Mouse (Mus musculus): ENCODE data around the gene Fam160b1. TPM values are rescaled to one million over a fixed set of nuclear protein-coding genes. Genes with fewer than 3 reads are reported as not detected.

The Fam160b1 gene
- polyA plus RNA-seq, 1 experiment from 2014 or later: 12.1 TPM

DNA sequence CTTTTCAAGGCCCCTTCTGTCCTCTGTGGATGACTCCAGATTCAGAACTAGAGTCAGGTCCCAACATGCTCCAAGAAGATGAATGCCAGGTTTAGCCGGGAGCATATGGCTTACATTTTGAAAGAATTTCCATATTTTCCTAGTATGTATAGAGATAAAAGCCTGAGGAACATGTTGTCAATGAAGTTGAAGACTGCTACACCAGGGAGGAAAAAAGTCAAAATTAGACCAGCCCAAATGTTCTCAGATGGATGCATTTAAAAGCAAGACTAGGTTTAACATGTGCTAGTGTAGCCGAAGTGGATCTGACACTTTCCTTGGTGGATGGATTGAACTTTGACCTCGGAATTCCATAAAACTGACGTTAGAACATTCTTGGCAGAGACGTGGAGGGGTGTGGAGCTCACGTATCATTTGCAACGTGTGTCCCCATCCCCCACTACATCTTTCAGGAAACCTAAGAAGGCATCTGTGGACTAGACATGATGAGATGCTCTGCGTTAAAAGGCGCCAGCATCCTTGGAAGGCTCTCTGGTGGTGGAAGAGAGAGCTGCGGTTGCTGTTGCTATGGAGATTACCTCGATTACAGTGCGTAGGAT is 8.0 kb upstream of the Fam160b1 start:
- H3K4me1 ChIP-seq (replicated peaks): no peaks in the 10 kb centered on the region
- no peak for ATAC-seq (ENCODE audit: low FRiP score, low read depth)
- 89% methylated on average over 12 of the region's 12 CpGs for WGBS
- H3K9me3 ChIP-seq: no peaks in the 10 kb centered on the region
- no peak overlapping the region for H3K27ac ChIP-seq (replicated peaks)
- no peak overlapping the region for H3K4me2 ChIP-seq
- no peaks in the 10 kb centered on the region for H3K27me3 ChIP-seq
- no peak overlapping the region for H3K9ac ChIP-seq
- no peak overlapping the region for H3K4me3 ChIP-seq
- no peaks in the 10 kb centered on the region for H3K36me3 ChIP-seq

DNA sequence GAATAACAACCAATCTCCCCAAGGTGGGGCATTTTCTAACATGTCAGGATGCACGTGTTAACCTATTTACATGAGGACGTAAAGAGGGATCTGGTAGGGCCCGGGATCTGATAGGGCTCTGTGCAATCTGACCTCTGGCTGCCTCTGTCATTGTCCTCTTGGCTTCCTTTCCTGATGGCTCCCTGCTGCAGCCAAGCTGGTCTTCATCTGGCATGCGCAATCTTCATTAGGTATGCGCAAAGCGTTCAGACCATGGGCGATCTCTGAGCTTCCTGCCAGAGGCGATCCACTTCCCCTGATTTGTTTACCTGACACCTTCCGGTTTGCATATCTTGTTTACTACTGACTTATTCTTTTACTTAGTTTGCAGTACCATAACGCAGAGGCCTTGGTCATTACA is 7.3 kb upstream of the Fam160b1 start:
- no peak for ATAC-seq (ENCODE audit: low FRiP score, low read depth)
- Histone ChIP-seq H3K4me2 (no peak overlapping the region), H3K27ac (replicated peaks) (no peak overlapping the region), H3K36me3 (no peaks in the 10 kb centered on the region), H3K27me3 (no peaks in the 10 kb centered on the region), H3K9me3 (no peaks in the 10 kb centered on the region), H3K9ac (no peak overlapping the region), H3K4me1 (replicated peaks) (peaks cover 2% of the 10 kb centered on the region; the same call in 1 of the 2 replicates), H3K4me3 (no peak overlapping the region)
- WGBS: 76% methylated on average over 10 of the region's 10 CpGs

DNA sequence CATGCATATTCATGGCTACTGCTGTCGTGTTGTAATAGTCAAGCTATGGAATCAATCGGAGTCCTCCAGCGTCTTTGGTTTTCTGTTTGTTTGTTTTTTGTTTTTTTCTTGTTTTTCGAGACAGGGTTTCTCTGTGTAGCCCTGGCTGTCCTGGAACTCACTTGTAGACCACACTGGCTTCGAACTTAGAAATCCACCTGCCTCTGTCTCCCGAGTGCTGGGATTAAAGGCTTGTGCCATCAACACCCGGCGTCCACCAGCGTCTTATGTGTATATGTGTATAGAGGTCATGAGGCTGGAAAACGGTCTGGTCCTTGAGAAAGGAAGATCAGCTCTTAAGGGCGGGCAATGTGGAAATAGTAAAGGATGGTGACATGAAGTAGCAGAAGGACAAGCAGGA is 6.4 kb upstream of the Fam160b1 start:
- ATAC-seq (ENCODE audit: low FRiP score, low read depth): no peak
- WGBS: 88% methylated on average over 11 of the region's 11 CpGs
- Histone ChIP-seq H3K4me1 (replicated peaks) (peaks cover 8% of the 10 kb centered on the region), H3K4me2 (no peak overlapping the region), H3K27ac (replicated peaks) (no peak overlapping the region), H3K4me3 (no peak overlapping the region), H3K27me3 (no peaks in the 10 kb centered on the region), H3K9ac (no peak overlapping the region), H3K9me3 (no peaks in the 10 kb centered on the region), H3K36me3 (no peaks in the 10 kb centered on the region)

DNA sequence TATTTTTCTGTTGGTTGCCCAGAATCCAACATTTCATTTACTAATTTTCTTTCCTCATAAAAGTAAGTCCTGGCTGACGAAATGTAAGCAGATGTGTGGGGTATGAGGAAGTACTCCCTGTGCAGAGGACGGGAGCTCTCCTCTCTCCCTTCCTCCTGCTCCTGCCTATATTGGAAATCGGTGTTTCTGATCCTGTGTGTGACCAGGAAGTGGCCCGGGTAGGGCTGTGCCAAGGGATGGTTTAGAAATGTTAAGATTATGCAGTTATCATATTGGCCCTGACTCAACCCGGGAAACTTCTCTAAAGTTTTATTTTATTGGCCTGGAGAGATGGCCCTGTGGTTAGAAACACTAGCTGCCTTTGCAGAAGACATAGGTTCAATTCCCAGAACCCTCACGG is 5.8 kb upstream of the Fam160b1 start:
- 89% methylated on average over 6 of the region's 6 CpGs for WGBS
- Histone ChIP-seq H3K9me3 (no peaks in the 10 kb centered on the region), H3K4me3 (no peak overlapping the region), H3K4me1 (replicated peaks) (peaks cover 14% of the 10 kb centered on the region), H3K9ac (no peak overlapping the region), H3K4me2 (no peak overlapping the region), H3K27ac (replicated peaks) (no peak overlapping the region), H3K27me3 (no peaks in the 10 kb centered on the region), H3K36me3 (no peaks in the 10 kb centered on the region)
- ATAC-seq (ENCODE audit: low FRiP score, low read depth): no peak

DNA sequence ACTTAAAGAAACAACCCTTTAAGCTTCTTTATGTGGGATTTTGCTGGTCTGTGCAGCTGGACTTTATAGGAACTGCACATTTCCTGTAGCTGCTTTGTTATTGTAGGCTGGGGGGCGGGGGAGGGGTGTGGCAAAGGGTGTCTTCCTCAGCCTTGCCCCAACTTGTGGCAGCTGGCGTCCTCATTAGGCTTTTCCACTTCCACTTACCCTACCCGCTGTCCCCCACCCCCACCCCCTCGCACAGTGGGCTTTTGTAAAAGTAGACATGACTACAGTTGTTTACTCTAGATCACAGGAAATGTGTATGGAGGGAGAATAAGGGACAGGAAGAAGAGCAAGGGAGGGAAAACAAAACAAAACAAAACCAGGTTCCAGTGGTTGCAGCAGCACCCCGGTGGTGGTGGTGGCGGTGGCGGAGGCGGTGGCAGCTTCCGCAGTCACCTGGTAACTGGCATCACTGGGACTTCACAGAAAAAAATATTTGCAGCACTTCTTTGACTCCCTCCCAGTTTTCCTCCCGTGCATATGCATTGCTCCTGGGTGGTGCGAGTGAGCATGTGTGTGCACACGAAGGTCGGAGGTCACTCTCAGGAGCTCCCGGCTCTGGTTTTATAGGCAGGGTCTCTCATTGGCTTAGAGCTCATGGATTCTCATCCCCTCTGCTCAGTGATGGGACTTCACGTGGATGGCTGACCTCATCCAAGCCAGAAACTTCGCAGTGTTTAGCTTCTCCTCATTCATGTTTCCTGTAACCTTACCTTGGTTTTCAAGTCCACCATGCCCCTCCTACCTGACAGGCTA is 4.8 kb upstream of the Fam160b1 start:
- Histone ChIP-seq H3K27ac (replicated peaks) (peak overlapping the region; percentile 10; the same call in 1 of the 2 replicates), H3K4me1 (replicated peaks) (peaks cover 21% of the 10 kb centered on the region), H3K36me3 (no peaks in the 10 kb centered on the region), H3K4me2 (no peak overlapping the region), H3K9me3 (no peaks in the 10 kb centered on the region), H3K27me3 (no peaks in the 10 kb centered on the region), H3K9ac (no peak overlapping the region), H3K4me3 (no peak overlapping the region)
- no peak for ATAC-seq (ENCODE audit: low FRiP score, low read depth)
- WGBS: 76% methylated on average over 16 of the region's 16 CpGs

DNA sequence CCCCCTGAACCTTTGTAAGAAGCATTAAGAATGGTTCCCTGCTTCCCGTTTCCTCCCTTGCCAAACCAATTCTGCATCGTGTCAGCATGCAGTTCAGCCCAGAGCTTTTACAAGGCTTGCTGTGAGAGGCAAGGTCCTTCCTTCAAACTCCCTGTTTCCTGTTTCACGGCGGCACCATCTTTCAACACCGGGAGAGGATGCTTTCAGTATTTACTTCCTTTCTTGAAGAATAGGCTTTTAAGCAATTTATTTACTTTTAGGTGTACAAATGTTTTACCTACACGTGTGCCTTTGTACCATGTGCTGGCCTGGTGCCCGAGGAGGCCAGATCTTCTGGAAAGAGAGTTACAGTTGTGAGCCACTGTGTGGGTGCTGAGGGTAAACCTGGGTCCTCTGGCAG is 4.2 kb upstream of the Fam160b1 start:
- 79% methylated on average over 7 of the region's 7 CpGs for WGBS
- no peak overlapping the region for H3K27ac ChIP-seq (replicated peaks)

DNA sequence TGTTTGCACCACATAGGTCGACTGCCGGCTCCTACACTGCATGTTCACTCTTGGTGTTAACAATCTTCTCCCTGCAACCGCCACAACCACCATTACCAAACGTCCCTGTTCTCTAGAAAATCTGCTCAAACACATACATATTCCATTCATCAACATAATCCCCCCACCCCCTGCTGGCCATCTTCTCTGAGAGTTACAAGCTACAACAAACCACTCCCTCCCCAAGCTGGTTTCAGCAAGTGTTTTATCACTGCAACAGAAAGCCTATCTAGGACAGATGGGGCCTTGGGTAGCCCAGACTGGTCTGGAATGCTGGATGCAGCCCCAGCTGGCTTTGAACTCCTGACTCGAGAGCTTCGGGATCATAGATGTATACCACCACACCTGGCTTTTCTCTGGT is 3.2 kb upstream of the Fam160b1 start:
- Histone ChIP-seq H3K9ac (no peak overlapping the region), H3K36me3 (no peaks in the 10 kb centered on the region), H3K27ac (replicated peaks) (no peak overlapping the region), H3K4me1 (replicated peaks) (peaks cover 24% of the 10 kb centered on the region), H3K4me2 (no peak overlapping the region), H3K9me3 (no peaks in the 10 kb centered on the region), H3K4me3 (no peak overlapping the region), H3K27me3 (no peaks in the 10 kb centered on the region)
- no peak for ATAC-seq (ENCODE audit: low FRiP score, low read depth)
- 89% methylated on average over 6 of the region's 6 CpGs for WGBS

More for the DNA sequence above, 4.2 kb upstream of the Fam160b1 start:
- Histone ChIP-seq H3K4me2 (no peak overlapping the region), H3K36me3 (no peaks in the 10 kb centered on the region), H3K27me3 (no peaks in the 10 kb centered on the region), H3K4me1 (replicated peaks) (peaks cover 21% of the 10 kb centered on the region), H3K9me3 (no peaks in the 10 kb centered on the region), H3K9ac (no peak overlapping the region), H3K4me3 (no peak overlapping the region)
- ATAC-seq (ENCODE audit: low FRiP score, low read depth): no peak

DNA sequence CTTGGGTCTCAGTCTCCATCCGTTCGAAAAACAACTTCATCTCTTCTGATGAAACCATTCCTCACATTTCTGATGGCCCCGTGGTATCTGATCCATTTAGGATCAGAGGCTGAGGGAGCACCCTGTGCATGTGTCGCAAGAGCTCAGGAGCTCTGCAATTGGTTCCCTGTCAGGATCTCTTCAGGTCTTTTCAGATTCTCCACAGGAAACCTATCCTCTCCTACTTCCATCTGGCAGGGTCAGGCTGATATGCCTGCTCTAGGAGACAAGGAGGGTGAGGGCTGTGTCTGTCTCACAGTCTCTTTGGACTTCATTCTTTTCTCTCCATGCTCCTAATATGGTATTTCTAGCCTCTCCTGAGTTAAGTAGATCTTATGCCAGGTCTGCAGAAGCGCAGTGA is 2.7 kb upstream of the Fam160b1 start:
- WGBS: 92% methylated on average over 5 of the region's 5 CpGs
- peak overlapping the region; percentile 54; the same call in 1 of the 2 replicates for H3K4me2 ChIP-seq
- no peaks in the 10 kb centered on the region for H3K36me3 ChIP-seq
- no peaks in the 10 kb centered on the region for H3K9me3 ChIP-seq
- no peak overlapping the region for H3K27ac ChIP-seq (replicated peaks)
- H3K27me3 ChIP-seq: no peaks in the 10 kb centered on the region
- no peak for ATAC-seq (ENCODE audit: low FRiP score, low read depth)
- H3K9ac ChIP-seq: no peak overlapping the region
- H3K4me1 ChIP-seq (replicated peaks): peaks cover 29% of the 10 kb centered on the region
- H3K4me3 ChIP-seq: no peak overlapping the region

DNA sequence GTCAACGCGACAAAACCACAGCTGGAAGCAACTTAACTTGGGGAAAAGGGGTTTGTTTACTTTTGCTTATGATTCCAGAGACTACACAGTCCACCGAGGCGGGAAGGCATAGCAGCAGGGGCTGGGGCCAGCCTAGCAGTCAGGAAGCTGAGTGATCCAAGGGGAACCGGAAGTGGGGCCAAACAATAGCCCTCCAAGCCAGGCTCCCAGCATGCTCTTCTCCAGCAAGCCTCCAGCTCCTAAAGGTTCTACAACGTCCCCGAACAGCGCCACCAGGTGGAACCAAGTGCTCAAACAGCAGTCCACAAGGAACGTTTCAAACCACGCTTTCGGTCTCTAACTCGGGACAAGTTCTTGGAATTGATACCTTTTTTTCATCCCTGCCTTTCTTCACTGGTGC is 2.2 kb upstream of the Fam160b1 start:
- H3K9ac ChIP-seq: no peak overlapping the region
- no peaks in the 10 kb centered on the region for H3K9me3 ChIP-seq
- no peak for ATAC-seq (ENCODE audit: low FRiP score, low read depth)
- peaks cover 34% of the 10 kb centered on the region for H3K4me1 ChIP-seq (replicated peaks)
- H3K27ac ChIP-seq (replicated peaks): no peak overlapping the region
- H3K27me3 ChIP-seq: no peaks in the 10 kb centered on the region
- H3K4me3 ChIP-seq: no peak overlapping the region
- WGBS: 73% methylated on average over 12 of the region's 12 CpGs
- H3K36me3 ChIP-seq: no peaks in the 10 kb centered on the region
- peak overlapping the region; percentile 54; the same call in 1 of the 2 replicates for H3K4me2 ChIP-seq

DNA sequence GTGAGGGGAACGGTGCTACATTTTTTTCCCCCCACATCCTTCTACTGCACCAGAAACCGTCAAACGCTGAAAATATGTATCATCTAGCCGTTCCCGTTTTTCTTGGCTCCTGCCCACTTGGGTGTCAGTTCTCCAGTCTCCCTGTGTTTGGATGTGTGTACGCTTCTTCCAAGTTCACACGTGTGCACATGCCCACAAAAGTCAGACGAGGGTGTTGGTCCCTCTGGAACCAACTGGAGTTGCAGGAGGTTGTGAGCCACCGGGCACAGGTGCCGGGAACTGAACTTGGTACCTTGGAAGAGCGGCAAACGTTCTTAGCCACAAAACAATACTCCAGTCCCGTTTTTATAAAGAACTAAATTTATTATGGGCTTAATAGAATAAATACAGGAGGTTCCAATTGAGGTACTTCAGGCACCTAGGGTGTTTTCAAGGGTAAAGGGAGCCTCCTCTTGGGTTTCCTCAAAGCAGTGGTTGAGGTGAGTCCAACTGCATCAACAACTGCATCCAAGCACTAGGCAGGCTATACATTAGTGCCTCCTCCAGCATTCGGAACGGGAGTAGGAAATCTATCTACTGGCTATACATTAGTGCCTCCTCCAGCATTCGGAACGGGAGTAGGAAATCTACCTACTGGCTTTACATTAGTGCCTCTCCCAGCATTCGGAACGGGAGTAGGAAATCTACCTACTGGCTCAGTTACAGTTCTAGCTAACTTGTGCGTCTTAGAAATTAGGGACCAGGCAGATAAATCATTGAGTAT is 1.5 kb upstream of the Fam160b1 start:
- WGBS: 94% methylated on average over 20 of the region's 20 CpGs
- Histone ChIP-seq H3K9me3 (no peaks in the 10 kb centered on the region), H3K9ac (no peak overlapping the region), H3K4me2 (peak overlapping the region; percentile 54), H3K27ac (replicated peaks) (no peak overlapping the region), H3K27me3 (no peaks in the 10 kb centered on the region), H3K4me1 (replicated peaks) (peaks cover 40% of the 10 kb centered on the region), H3K36me3 (no peaks in the 10 kb centered on the region), H3K4me3 (no peak overlapping the region)
- ATAC-seq (ENCODE audit: low FRiP score, low read depth): no peak

DNA sequence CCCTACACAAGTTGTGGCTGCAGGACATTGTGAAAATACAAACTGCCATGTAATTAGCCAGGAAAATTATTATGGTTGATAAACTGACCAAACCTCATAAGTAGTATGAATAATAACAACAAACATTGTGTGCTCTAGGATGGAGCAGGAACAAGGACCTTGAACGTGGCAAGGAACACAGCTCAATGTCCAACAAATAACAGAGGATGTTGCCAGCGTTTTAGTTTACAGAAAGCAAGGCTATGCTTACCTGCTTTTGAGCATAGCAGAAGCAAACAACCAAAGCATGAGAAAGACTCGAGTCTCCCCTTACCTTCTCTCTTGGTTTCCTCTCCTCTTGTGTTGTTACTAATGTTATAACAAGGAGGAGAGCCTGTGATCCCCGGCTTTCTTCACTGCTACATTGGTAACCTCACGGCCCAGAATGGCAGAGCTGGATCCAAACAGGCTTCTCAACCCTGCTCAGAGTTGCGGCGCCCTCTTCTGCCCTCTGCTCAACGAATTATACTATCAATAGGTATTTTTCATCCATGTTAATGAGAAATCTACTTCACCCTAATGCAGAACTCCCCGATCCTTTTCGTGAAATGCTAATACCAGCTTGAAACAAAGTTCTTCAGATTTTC is 666 bp upstream of the Fam160b1 start:
- ATAC-seq (ENCODE audit: low FRiP score, low read depth): no peak
- Histone ChIP-seq H3K4me3 (peak overlapping the region; percentile 94), H3K36me3 (no peaks in the 10 kb centered on the region), H3K4me2 (peak overlapping the region; percentile 54), H3K4me1 (replicated peaks) (peaks cover 48% of the 10 kb centered on the region), H3K9ac (peak overlapping the region; percentile 1; the same call in 1 of the 2 replicates), H3K9me3 (no peaks in the 10 kb centered on the region), H3K27me3 (no peaks in the 10 kb centered on the region), H3K27ac (replicated peaks) (peak overlapping the region; percentile 97)
- WGBS: 36% methylated on average over 10 of the region's 10 CpGs

Data from hindbrain, embryonic 15.5 days (tissue).